Mouse (Mus musculus): ENCODE data around the gene Cbr3.

DNA sequence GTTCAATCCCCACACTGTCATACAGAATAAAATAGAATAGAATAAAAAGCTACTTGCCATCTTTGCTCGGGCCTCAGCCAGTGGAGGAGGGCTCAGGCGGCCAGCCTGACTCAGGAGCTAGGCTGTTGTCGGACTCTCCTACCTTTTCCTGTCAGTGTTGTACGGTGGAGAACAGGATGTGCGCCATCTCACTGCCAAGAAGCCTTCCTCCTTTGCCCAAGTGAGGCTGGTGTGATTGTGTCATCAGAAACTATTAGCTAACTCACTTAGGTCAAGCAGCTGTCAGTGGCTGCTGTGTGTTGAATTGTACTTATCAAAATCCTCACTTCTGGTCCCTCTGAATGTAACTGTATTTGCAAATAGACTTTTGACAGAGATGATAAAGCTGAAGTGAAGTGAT lies 38.8 kb downstream of the Cbr3 start:
- no peak for TF ChIP-seq GATA1 (IDR thresholded peaks at IDR 0.05; ENCODE audit: low read length)
- no peak for TF ChIP-seq TAL1 (IDR thresholded peaks at IDR 0.05; ENCODE audit: low read length)
